Mouse (Mus musculus) heart, embryonic 10.5 days (tissue): ENCODE measurements around the gene Vopp1. TPM values are rescaled to one million over a fixed set of nuclear protein-coding genes. Genes with fewer than 3 reads are reported as not detected.

Experiments
- DNase-seq: peaks from one replicate; pipeline ENCODE4 v3.0.0-alpha.2; 2017; ENCODE audit warnings: low spot score
- H3K27ac ChIP-seq: fragments of 300-500 bp; sonication (generic); 2 replicates; pipeline ENCODE4 v1.5.1; 2016; ENCODE audit warnings: mild to moderate bottlenecking
- H3K27me3 ChIP-seq: fragments of 300-500 bp; sonication (generic); 2 replicates; pipeline ENCODE4 v1.6.1; 2016; ENCODE audit warnings: mild to moderate bottlenecking; ENCODE audit not compliant: poor library complexity, insufficient read depth, severe bottlenecking
- H3K36me3 ChIP-seq: fragments of 300-500 bp; sonication (generic); 2 replicates; pipeline ENCODE4 v1.6.1; 2016; ENCODE audit warnings: mild to moderate bottlenecking, moderate library complexity
- H3K4me1 ChIP-seq: fragments of 300-500 bp; sonication (generic); 2 replicates; pipeline ENCODE4 v1.6.1; 2016; ENCODE audit warnings: mild to moderate bottlenecking
- H3K4me3 ChIP-seq: fragments of 300-500 bp; sonication (generic); 2 replicates; pipeline ENCODE4 v1.5.1; 2016; ENCODE audit warnings: mild to moderate bottlenecking, moderate library complexity
- H3K9me3 ChIP-seq: fragments of 300-500 bp; sonication (generic); 2 replicates; pipeline ENCODE4 v1.6.1; 2016; ENCODE audit warnings: mild to moderate bottlenecking, moderate library complexity
- WGBS: fragments of 180-500 bp; shearing (Covaris S2); methylation state at CpG from one replicate; pipeline ENCODE4 v1.1.7; 2016; 5-methylcytosine and 5-hydroxymethylcytosine counted together
- polyA plus RNA-seq: library from polyadenylated mRNA; unstranded; fragments of >200 nt; fragmentation: Nextera tagmentation; extraction: Ambion mirVana; gene quantifications from 2 replicates; pipeline ENCODE4 v1.2.1, GENCODE M21; 2016

The Vopp1 gene
- polyA plus RNA-seq, 1 experiment from 2014 or later: 39.1 TPM

GRCm38 (mm10) chr6:57711726-57712125, 113.2 kb downstream of the Vopp1 start:
- WGBS: 30% methylated on average over 1 of the region's 1 CpGs
- Histone ChIP-seq H3K27ac (no peak overlapping the region), H3K4me1 (no peaks in the 10 kb centered on the region), H3K9me3 (no peaks in the 10 kb centered on the region), H3K4me3 (no peak overlapping the region), H3K36me3 (peaks cover 6% of the 10 kb centered on the region; the same call in 1 of the 2 replicates), H3K27me3 (no peaks in the 10 kb centered on the region)
- no peak for DNase-seq

- no peak overlapping the region for H3K4me3 ChIP-seq
- H3K27ac ChIP-seq: no peak overlapping the region
- no peaks in the 10 kb centered on the region; the same call in 1 of the 2 replicates for H3K4me1 ChIP-seq
- DNase-seq: no peak
- H3K36me3 ChIP-seq: no peaks in the 10 kb centered on the region
- H3K9me3 ChIP-seq: no peaks in the 10 kb centered on the region
- WGBS: 90% methylated on average over 1 of the region's 1 CpGs
- H3K27me3 ChIP-seq: no peaks in the 10 kb centered on the region
Observed at GRCm38 (mm10) chr6:57706721-57707120, 118.2 kb downstream of the Vopp1 start.

- no peak for DNase-seq
Observed at GRCm38 (mm10) chr6:57703703-57704102, 121.3 kb downstream of the Vopp1 start.

GRCm38 (mm10) chr6:57702743-57703499, 122.0 kb downstream of the Vopp1 start:
- Histone ChIP-seq H3K27me3 (no peaks in the 10 kb centered on the region), H3K9me3 (no peaks in the 10 kb centered on the region), H3K27ac (peak overlapping the region; percentile 98), H3K4me3 (peak overlapping the region; percentile 90), H3K4me1 (no peaks in the 10 kb centered on the region; the same call in 1 of the 2 replicates), H3K36me3 (no peaks in the 10 kb centered on the region)
- under 1% methylated on average over 59 of the region's 59 CpGs for WGBS
- peak; percentile 98 for DNase-seq

More at GRCm38 (mm10) chr6:57703703-57704102, 121.3 kb downstream of the Vopp1 start:
- H3K27me3 ChIP-seq: no peaks in the 10 kb centered on the region
- H3K36me3 ChIP-seq: no peaks in the 10 kb centered on the region
- peak overlapping the region; percentile 90 for H3K4me3 ChIP-seq
- H3K9me3 ChIP-seq: no peaks in the 10 kb centered on the region
- no peaks in the 10 kb centered on the region; the same call in 1 of the 2 replicates for H3K4me1 ChIP-seq
- 47% methylated on average over 2 of the region's 2 CpGs for WGBS
- H3K27ac ChIP-seq: peak overlapping the region; percentile 98

- no peaks in the 10 kb centered on the region for H3K36me3 ChIP-seq
- WGBS: under 1% methylated on average over 10 of the region's 10 CpGs
- peak within 1 kb of the TSS; percentile 98 for H3K27ac ChIP-seq
- no peak for DNase-seq
- no peaks in the 10 kb centered on the region for H3K27me3 ChIP-seq
- H3K9me3 ChIP-seq: no peaks in the 10 kb centered on the region
- no peaks in the 10 kb centered on the region; the same call in 1 of the 2 replicates for H3K4me1 ChIP-seq
- peak within 1 kb of the TSS; percentile 90 for H3K4me3 ChIP-seq
Observed at GRCm38 (mm10) chr6:57702376-57702742, 122.6 kb downstream of the Vopp1 start, which contains the start of gene Lancl2. TSS of gene Lancl2 (plus strand) at chr6:57702540.

GRCm38 (mm10) chr6:57701686-57702085, 123.3 kb downstream of the Vopp1 start:
- H3K36me3 ChIP-seq: no peaks in the 10 kb centered on the region
- no peak for DNase-seq
- H3K4me3 ChIP-seq: no peak overlapping the region
- H3K9me3 ChIP-seq: no peaks in the 10 kb centered on the region
- 68% methylated on average over 4 of the region's 4 CpGs for WGBS
- no peak overlapping the region for H3K27ac ChIP-seq
- H3K27me3 ChIP-seq: no peaks in the 10 kb centered on the region
- H3K4me1 ChIP-seq: no peaks in the 10 kb centered on the region; the same call in 1 of the 2 replicates

- no peak for DNase-seq
- Histone ChIP-seq H3K36me3 (peaks cover 17% of the 10 kb centered on the region), H3K4me3 (no peak overlapping the region), H3K9me3 (no peaks in the 10 kb centered on the region), H3K27me3 (no peaks in the 10 kb centered on the region), H3K4me1 (0 out of 2 replicates have a peak, but pooled peaks cover 3% of the 10 kb centered on the region), H3K27ac (no peak overlapping the region)
- WGBS: 83% methylated on average over 3 of the region's 3 CpGs
Observed at GRCm38 (mm10) chr6:57693116-57693515, 131.8 kb downstream of the Vopp1 start.

GRCm38 (mm10) chr6:57691467-57692261, 133.3 kb downstream of the Vopp1 start, which contains the start of gene Pyurf:
TSS of gene Pyurf (minus strand) at chr6:57692078.
- H3K9me3 ChIP-seq: no peaks in the 10 kb centered on the region
- H3K27me3 ChIP-seq: no peaks in the 10 kb centered on the region
- DNase-seq: peak; percentile 96
- peak within 1 kb of the TSS; percentile 75 for H3K4me3 ChIP-seq
- peak within 1 kb of the TSS; percentile 96 for H3K27ac ChIP-seq
- peaks cover 31% of the 10 kb centered on the region for H3K36me3 ChIP-seq
- WGBS: under 1% methylated on average over 52 of the region's 52 CpGs
- 0 out of 2 replicates have a peak, but pooled peaks cover 3% of the 10 kb centered on the region for H3K4me1 ChIP-seq

GRCm38 (mm10) chr6:57684156-57684555, 140.8 kb downstream of the Vopp1 start:
- 90% methylated on average over 1 of the region's 1 CpGs for WGBS

More at GRCm38 (mm10) chr6:57684156-57684555, 140.8 kb downstream of the Vopp1 start:
- Histone ChIP-seq H3K4me3 (no peak overlapping the region), H3K9me3 (no peaks in the 10 kb centered on the region), H3K27me3 (no peaks in the 10 kb centered on the region), H3K36me3 (peaks cover 50% of the 10 kb centered on the region), H3K4me1 (no peaks in the 10 kb centered on the region), H3K27ac (no peak overlapping the region)
- no peak for DNase-seq

Other genes starting within 250 kb of the Vopp1 start
- 5.4 and 5.8 TPM in 2 replicates for gene Herc6, start 244.2 kb downstream of the Vopp1 start, polyA plus RNA-seq
- gene Pyurf, start 133.1 kb downstream of the Vopp1 start, polyA plus RNA-seq: 23.5 and 28.4 TPM in 2 replicates
- gene Lancl2, start 122.6 kb downstream of the Vopp1 start, polyA plus RNA-seq: 20.6 and 22.2 TPM in 2 replicates
- gene Vmn1r21, start 25.2 kb upstream of the Vopp1 start, polyA plus RNA-seq: not detected in 2 replicates
- not detected in 2 replicates for gene Vmn1r22, start 82.9 kb upstream of the Vopp1 start, polyA plus RNA-seq
- gene Vmn1r23, start 101.7 kb upstream of the Vopp1 start, polyA plus RNA-seq: not detected in 2 replicates
- not detected in 2 replicates for gene Vmn1r24, start 136.3 kb upstream of the Vopp1 start, polyA plus RNA-seq
- not detected in 2 replicates for gene Vmn1r25, start 155.7 kb upstream of the Vopp1 start, polyA plus RNA-seq
- not detected in 2 replicates for gene Vmn1r26, start 190.0 kb upstream of the Vopp1 start, polyA plus RNA-seq